Mouse (Mus musculus) intestine, embryonic 16.5 days (tissue): ENCODE data around the gene Rasl2-9. TPM values are rescaled to one million over a fixed set of nuclear protein-coding genes. Genes with fewer than 3 reads are reported as not detected.
"Not testable (repeated sequence)": the region's sequence is repeated elsewhere in the genome, so short reads cannot be mapped to it uniquely, and the experiment has no call there.

Experiments
- ATAC-seq: fragments of 200-750 bp; cut with Nextera tagmentation; 2 replicates; pipeline ENCODE4 v1.8.0; 2017; ENCODE audit warnings: moderate TSS enrichment, moderate library complexity
- H3K27ac ChIP-seq: fragments of 300-500 bp; sonication (generic); 2 replicates; pipeline ENCODE4 v1.5.1; 2014; ENCODE audit warnings: mild to moderate bottlenecking, low read length
- H3K27me3 ChIP-seq: fragments of 300-500 bp; sonication (generic); replicated peaks from 2 replicates; pipeline ENCODE4 v1.6.1; 2014; ENCODE audit warnings: low read length, control low read depth, mixed read lengths; ENCODE audit not compliant: control insufficient read depth, insufficient read depth
- H3K36me3 ChIP-seq: fragments of 300-500 bp; sonication (generic); 2 replicates; pipeline ENCODE4 v1.6.1; 2014; ENCODE audit warnings: low read length, control low read depth; ENCODE audit not compliant: control insufficient read depth, insufficient read depth
- H3K4me1 ChIP-seq: fragments of 300-500 bp; sonication (generic); 2 replicates; pipeline ENCODE4 v1.6.1; 2014; ENCODE audit warnings: low read length, control low read depth, mixed read lengths; ENCODE audit not compliant: control insufficient read depth, insufficient read depth
- H3K4me2 ChIP-seq: fragments of 300-500 bp; sonication (generic); 2 replicates; pipeline ENCODE4 v1.6.1; 2014; ENCODE audit warnings: low read depth, low read length, control low read depth
- H3K4me3 ChIP-seq: fragments of 300-500 bp; sonication (generic); 2 replicates; pipeline ENCODE4 v1.5.1; 2014; ENCODE audit warnings: mild to moderate bottlenecking, low read length
- H3K9ac ChIP-seq: fragments of 300-500 bp; sonication (generic); 2 replicates; pipeline ENCODE4 v1.6.1; 2014; ENCODE audit warnings: low read depth, low read length
- H3K9me3 ChIP-seq: fragments of 300-500 bp; sonication (generic); 2 replicates; pipeline ENCODE4 v1.6.1; 2016; ENCODE audit warnings: low read length, control low read depth; ENCODE audit not compliant: control insufficient read depth
- WGBS: fragments of 180-500 bp; shearing (Covaris S2); extraction: QIAGEN DNeasy Blood & Tissue Kit; methylation state at CpG from one replicate; pipeline ENCODE4 v1.1.7; 2014; 5-methylcytosine and 5-hydroxymethylcytosine counted together
- polyA plus RNA-seq: library from polyadenylated mRNA; unstranded; fragments of >200 nt; fragmentation: Nextera tagmentation; extraction: Ambion mirVana; gene quantifications from 2 replicates; pipeline ENCODE4 v1.2.1, GENCODE M21; 2015

The Rasl2-9 gene
- 0.67 and 0.80 TPM in 2 replicates for polyA plus RNA-seq

DNA sequence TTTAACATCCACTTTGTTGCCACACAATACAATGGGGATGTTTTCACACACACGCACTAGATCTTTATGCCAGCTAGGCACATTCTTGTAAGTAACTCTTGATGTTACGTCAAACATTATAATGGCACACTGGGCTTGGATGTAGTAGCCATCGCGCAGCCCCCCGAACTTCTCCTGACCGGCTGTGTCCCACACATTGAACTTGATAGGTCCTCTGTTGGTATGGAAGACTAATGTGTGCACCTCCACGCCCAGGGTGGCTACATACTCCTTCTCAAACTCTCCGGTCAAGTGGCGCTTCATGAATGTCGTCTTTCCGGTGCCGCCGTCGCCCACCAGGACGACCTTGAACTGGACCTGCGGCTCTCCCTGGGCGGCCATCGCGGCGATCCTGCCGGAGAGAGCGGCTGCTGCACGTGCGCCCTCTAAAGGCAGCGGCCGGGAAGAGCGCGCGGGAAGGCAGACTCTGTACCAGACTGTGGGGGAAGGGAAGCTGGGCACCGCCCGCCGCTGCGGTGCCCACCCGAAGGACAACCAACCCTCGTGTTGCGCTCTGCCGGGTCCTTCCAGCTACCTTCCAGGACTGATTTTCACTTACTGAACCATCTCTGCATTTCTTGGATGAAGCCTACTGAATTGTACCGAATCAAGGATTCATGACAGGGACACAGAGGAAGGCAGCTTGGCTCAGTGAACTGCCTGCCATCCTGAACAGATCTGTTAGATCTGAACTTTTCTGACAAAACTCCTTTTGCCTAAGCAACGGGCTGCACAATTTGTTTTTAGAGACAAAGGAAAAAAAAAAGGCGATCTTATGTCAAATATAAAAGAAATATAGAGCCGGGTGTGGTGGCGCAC, at the start of gene Rasl2-9:
TSS of gene Rasl2-9 (minus strand) at position 402 of the 858 bp plus-strand sequence.
- no peaks in the 10 kb centered on the region for H3K27me3 ChIP-seq
- H3K9me3 ChIP-seq: no peaks in the 10 kb centered on the region
- H3K4me1 ChIP-seq: 0 out of 2 replicates have a peak, but pooled peaks cover 3% of the 10 kb centered on the region
- H3K9ac ChIP-seq: peak within 1 kb of the TSS; percentile 67
- peak within 1 kb of the TSS; percentile 75 for H3K4me2 ChIP-seq
- WGBS: 18% methylated on average over 42 of the region's 42 CpGs
- ATAC-seq: peak; percentile 96
- peak within 1 kb of the TSS; percentile 42 for H3K4me3 ChIP-seq
- H3K27ac ChIP-seq: no peak within 1 kb of the TSS
- no peaks in the 10 kb centered on the region for H3K36me3 ChIP-seq

DNA sequence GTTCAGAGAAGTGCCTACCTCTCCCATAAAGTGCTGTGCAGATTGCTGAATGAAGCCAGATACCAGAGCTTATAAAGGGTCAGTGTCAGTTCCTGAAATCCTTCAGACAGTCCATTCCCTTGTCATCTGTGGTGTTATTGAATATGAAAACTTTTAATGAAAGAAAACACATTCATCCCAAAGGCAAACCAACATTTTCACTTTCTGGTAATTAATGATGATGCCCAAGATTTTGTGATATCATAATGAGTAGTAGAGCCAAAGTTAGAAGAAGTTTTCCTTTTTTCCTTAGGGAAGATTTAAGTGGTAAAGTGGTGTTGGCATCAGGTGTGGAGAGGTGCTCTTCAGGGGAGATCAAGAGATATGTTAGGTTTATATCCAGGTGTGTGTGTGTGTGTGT, 23.8 kb upstream of the Rasl2-9 start, which contains the start of gene Vmn1r55:
TSS of gene Vmn1r55 (minus strand) at position 101 of the 400 bp plus-strand sequence.
- not testable (repeated sequence) for ATAC-seq, H3K9ac ChIP-seq, H3K27ac ChIP-seq, H3K36me3 ChIP-seq, H3K4me1 ChIP-seq, H3K4me2 ChIP-seq, H3K4me3 ChIP-seq, H3K9me3 ChIP-seq, H3K27me3 ChIP-seq

DNA sequence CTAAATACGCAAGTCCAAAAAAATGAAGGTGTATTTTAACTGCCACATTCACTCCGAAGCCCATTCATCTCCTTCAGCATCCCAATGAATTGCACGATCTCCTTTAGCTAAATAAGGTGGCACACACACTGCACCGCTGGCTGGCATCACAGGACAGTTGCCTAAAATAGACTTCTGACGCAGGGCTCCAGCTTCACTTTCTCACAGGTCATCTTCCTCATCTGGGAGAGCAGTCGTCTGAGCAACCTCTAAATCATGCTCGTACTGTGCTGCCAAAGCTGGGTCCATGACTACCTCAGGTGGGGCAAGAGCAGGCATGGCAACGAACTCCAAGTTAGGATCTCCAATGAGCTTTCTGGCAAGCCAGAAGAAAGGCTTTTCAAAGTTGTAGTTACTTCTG, 672 bp downstream of the Rasl2-9 start:
- no peak overlapping the region for H3K9ac ChIP-seq
- H3K9me3 ChIP-seq: no peaks in the 10 kb centered on the region
- H3K4me2 ChIP-seq: no peak overlapping the region
- H3K27ac ChIP-seq: no peak overlapping the region
- no peak for ATAC-seq
- 0 out of 2 replicates have a peak, but pooled peaks cover 3% of the 10 kb centered on the region for H3K4me1 ChIP-seq
- H3K27me3 ChIP-seq: no peaks in the 10 kb centered on the region
- H3K4me3 ChIP-seq: no peak overlapping the region
- 91% methylated on average over 8 of the region's 8 CpGs for WGBS
- H3K36me3 ChIP-seq: no peaks in the 10 kb centered on the region

DNA sequence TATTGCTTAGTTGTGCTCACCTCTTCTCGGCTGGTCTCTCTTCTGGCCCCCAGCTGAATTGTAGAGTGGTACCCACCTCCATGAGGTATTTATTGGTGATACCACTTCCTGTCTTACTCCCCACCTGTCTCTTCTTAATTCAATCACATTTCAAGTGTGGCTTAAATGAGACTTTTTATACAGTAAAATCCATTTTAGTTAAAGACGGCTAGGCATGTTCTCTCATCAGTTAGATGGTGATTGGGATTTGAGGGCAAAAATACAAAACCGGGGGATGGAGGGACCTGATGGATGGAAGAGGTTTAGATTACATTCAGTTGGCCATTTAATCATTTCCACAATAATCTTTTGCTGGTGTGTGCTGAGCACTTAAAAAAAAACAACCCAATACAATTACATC, 8.9 kb downstream of the Rasl2-9 start, which contains the start of gene Rfpl4:
TSS of gene Rfpl4 (minus strand) at position 101 of the 400 bp plus-strand sequence.
- Histone ChIP-seq H3K4me3 (no peak within 1 kb of the TSS), H3K4me1 (no peaks in the 10 kb centered on the region), H3K9ac (no peak within 1 kb of the TSS), H3K4me2 (no peak within 1 kb of the TSS), H3K27me3 (no peaks in the 10 kb centered on the region), H3K36me3 (no peaks in the 10 kb centered on the region), H3K27ac (no peak within 1 kb of the TSS), H3K9me3 (no peaks in the 10 kb centered on the region)
- no peak for ATAC-seq
- 86% methylated on average over 3 of the region's 3 CpGs for WGBS

DNA sequence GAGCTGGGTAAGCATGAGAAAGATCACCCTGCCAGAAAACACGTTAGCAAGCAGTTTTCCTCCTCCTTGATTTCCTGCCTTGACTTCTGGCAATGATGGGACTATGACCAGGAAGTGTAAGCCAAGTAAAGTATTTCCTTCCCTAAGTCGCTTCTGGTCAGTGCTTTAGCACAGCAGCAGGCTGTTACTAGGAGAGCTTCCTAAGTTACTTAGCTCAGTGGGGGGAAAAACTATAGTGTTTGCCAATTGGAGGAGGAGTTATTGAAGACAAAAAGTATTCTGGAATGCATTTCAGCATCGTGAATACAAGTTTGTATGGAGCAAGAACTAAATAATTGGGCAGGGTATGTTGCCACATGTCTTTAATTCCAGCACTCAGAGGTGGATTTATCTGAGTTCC, 13.0 kb downstream of the Rasl2-9 start:
- Histone ChIP-seq H3K27ac (no peak overlapping the region), H3K27me3 (no peaks in the 10 kb centered on the region), H3K9ac (no peak overlapping the region), H3K36me3 (no peaks in the 10 kb centered on the region), H3K9me3 (no peaks in the 10 kb centered on the region), H3K4me3 (no peak overlapping the region), H3K4me1 (no peaks in the 10 kb centered on the region), H3K4me2 (no peak overlapping the region)
- ATAC-seq: no peak
- 39% methylated on average over 3 of the region's 3 CpGs for WGBS

DNA sequence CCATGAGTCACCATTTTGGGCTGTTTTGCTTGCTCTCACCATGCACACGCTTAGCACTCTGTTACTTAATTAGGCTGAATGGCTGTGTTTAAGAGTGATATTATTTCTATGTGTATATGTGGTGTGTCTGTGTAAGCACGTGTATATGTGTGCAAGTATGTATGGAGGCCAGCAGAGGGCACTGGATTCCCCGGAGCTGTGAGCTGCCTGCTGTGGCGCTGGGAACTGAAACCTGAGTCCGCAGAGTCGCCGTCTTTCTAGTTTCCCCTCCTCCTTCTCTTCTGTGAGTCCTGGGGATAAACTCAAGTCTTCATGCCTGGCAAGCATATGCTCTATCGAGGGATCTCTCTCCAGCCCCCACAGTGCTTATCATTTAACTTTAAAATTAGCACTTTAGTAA, 16.4 kb downstream of the Rasl2-9 start:
- Histone ChIP-seq H3K4me1 (no peaks in the 10 kb centered on the region), H3K27me3 (no peaks in the 10 kb centered on the region), H3K9me3 (no peaks in the 10 kb centered on the region), H3K27ac (no peak overlapping the region), H3K36me3 (no peaks in the 10 kb centered on the region), H3K4me3 (no peak overlapping the region), H3K4me2 (no peak overlapping the region), H3K9ac (no peak overlapping the region)
- 87% methylated on average over 8 of the region's 8 CpGs for WGBS
- ATAC-seq: no peak

DNA sequence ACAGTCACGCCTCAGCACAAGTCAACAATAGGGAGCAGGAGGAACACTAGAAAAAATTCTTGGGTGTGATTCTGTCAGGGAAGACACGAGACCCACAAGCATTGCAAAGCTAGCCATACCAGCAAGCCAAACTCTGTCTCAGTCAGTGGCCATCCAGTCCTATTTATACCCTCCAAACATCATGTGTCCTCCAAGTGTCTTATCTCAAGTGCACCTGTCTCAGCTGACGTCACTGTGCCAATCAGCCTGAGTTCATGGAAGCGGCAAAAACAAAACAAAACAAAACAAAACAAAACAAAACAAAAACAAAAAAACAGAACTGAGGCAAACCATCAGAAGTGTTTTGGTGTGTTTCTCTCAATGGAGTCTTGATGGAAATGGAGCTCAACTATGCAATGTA, 17.5 kb downstream of the Rasl2-9 start:
- H3K9ac ChIP-seq: no peak overlapping the region
- H3K27me3 ChIP-seq: no peaks in the 10 kb centered on the region
- no peak overlapping the region for H3K4me3 ChIP-seq
- no peak overlapping the region for H3K27ac ChIP-seq
- H3K36me3 ChIP-seq: no peaks in the 10 kb centered on the region
- no peak for ATAC-seq
- no peaks in the 10 kb centered on the region for H3K4me1 ChIP-seq
- 75% methylated on average over 4 of the region's 4 CpGs for WGBS
- H3K4me2 ChIP-seq: no peak overlapping the region
- H3K9me3 ChIP-seq: no peaks in the 10 kb centered on the region

DNA sequence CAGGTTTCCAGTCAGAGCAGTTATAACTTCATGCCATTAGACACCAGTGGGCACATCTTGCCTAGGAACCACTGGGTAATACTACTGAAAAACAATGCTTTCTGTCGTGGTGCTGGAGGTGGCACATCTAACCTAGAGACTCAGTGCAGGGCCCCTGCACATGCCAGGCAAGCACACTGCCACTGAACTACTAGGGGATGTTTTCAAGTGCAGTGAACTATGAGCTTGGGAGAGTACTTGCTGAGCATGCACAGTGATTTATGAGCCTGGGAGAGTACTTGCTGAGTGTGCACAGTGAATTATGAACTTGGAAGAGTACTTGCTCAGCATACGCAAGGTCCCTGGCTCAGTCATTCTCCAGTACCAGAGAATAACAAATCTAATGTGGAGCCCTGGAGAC, 23.2 kb downstream of the Rasl2-9 start:
- no peaks in the 10 kb centered on the region for H3K27me3 ChIP-seq
- no peak overlapping the region for H3K9ac ChIP-seq
- peaks cover 5% of the 10 kb centered on the region for H3K36me3 ChIP-seq
- no peak overlapping the region for H3K27ac ChIP-seq
- H3K9me3 ChIP-seq: no peaks in the 10 kb centered on the region
- no peak overlapping the region for H3K4me3 ChIP-seq
- H3K4me1 ChIP-seq: no peaks in the 10 kb centered on the region
- no peak overlapping the region for H3K4me2 ChIP-seq
- ATAC-seq: no peak
- 74% methylated on average over 2 of the region's 2 CpGs for WGBS

DNA sequence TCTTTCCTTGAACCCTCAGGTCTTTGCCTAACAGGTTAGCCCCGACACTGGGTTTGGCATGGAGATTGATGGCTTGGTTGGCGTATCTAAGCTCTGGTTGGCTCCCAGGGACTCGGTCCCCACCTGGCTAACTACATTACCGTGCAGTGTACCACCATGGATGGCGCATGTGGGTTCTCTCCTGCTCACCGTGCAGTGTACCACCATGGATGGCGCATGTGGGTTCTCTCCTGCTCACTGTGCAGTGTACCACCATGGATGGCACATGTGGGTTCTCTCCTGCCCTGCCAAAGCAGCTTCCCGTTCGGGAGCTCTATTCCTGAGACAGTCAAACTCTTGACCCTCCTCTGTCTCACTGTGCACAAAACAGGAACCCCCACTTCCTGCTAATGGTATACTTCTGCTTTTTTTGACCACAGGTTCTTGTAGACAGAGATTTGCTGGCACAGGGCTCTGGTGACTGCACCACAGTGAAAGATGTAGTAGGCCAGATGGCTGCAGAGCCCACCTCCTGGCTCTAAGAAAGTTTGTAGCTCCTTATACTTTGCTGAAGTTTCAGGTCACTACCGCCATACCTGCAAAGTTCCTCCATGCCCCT, 24.6 kb downstream of the Rasl2-9 start:
- Histone ChIP-seq H3K27ac (no peak overlapping the region), H3K9me3 (no peaks in the 10 kb centered on the region), H3K9ac (no peak overlapping the region), H3K4me1 (no peaks in the 10 kb centered on the region), H3K27me3 (no peaks in the 10 kb centered on the region), H3K4me2 (no peak overlapping the region), H3K36me3 (peaks cover 10% of the 10 kb centered on the region), H3K4me3 (no peak overlapping the region)
- WGBS: 81% methylated on average over 10 of the region's 10 CpGs
- no peak for ATAC-seq
